Mouse (Mus musculus) embryonic facial prominence, embryonic 11.5 days (tissue): ENCODE measurements around the gene Fyn. TPM values are rescaled to one million over a fixed set of nuclear protein-coding genes. Genes with fewer than 3 reads are reported as not detected.

Experiments used
- ATAC-seq: fragments of 200-750 bp; cut with Nextera tagmentation; replicated peaks from 2 replicates; pipeline ENCODE4 v1.8.0; 2017; ENCODE audit warnings: low read depth; ENCODE audit not compliant: insufficient number of reproducible peaks, low FRiP score, low TSS enrichment
- DNase-seq: peaks from one replicate; pipeline ENCODE4 v3.0.0-alpha.2; 2015; ENCODE audit warnings: low spot score
- H3K27ac ChIP-seq: fragments of 300-500 bp; sonication (generic); replicated peaks from 2 replicates; pipeline ENCODE4 v1.5.1; 2014; ENCODE audit warnings: mild to moderate bottlenecking, low read depth, low read length, control low read depth
- H3K27me3 ChIP-seq: fragments of 300-500 bp; sonication (generic); 2 replicates; pipeline ENCODE4 v1.6.1; 2014; ENCODE audit warnings: mild to moderate bottlenecking, low read length, moderate library complexity, mixed read lengths; ENCODE audit not compliant: control insufficient read depth, insufficient read depth
- H3K36me3 ChIP-seq: fragments of 300-500 bp; sonication (generic); replicated peaks from 2 replicates; pipeline ENCODE4 v1.6.1; 2014; ENCODE audit warnings: low read depth, mild to moderate bottlenecking, low read length, moderate library complexity, mixed read lengths; ENCODE audit not compliant: control insufficient read depth, insufficient read depth
- H3K4me1 ChIP-seq: fragments of 300-500 bp; sonication (generic); 2 replicates; pipeline ENCODE4 v1.6.1; 2014; ENCODE audit warnings: low read length, mixed read lengths; ENCODE audit not compliant: control insufficient read depth, insufficient read depth
- H3K4me2 ChIP-seq: fragments of 300-500 bp; sonication (generic); 2 replicates; pipeline ENCODE4 v1.6.1; 2014; ENCODE audit warnings: low read depth, mild to moderate bottlenecking, control low read depth, low read length, moderate library complexity
- H3K4me3 ChIP-seq: fragments of 300-500 bp; sonication (generic); 2 replicates; pipeline ENCODE4 v1.5.1; 2014; ENCODE audit warnings: low read depth, low read length, control low read depth
- H3K9ac ChIP-seq: fragments of 300-500 bp; sonication (generic); replicated peaks from 2 replicates; pipeline ENCODE4 v1.6.1; 2014; ENCODE audit warnings: mild to moderate bottlenecking, control low read depth, low read length
- H3K9me3 ChIP-seq: fragments of 300-500 bp; sonication (generic); replicated peaks from 2 replicates; pipeline ENCODE4 v1.6.1; 2016; ENCODE audit warnings: mild to moderate bottlenecking, low read length, inconsistent platforms, mixed read lengths; ENCODE audit not compliant: control insufficient read depth
- WGBS: fragments of 180-500 bp; shearing (Covaris S2); extraction: QIAGEN DNeasy Blood & Tissue Kit; methylation state at CpG from one replicate; pipeline ENCODE4 v1.1.7; 2014; 5-methylcytosine and 5-hydroxymethylcytosine counted together
- polyA plus RNA-seq: library from polyadenylated mRNA; unstranded; fragments of >200 nt; fragmentation: Nextera tagmentation; extraction: Ambion mirVana; gene quantifications from 2 replicates; pipeline ENCODE4 v1.2.1, GENCODE M21; 2014

The Fyn gene
- polyA plus RNA-seq, 1 experiment from 2014 or later, result 38.9 TPM

DNA sequence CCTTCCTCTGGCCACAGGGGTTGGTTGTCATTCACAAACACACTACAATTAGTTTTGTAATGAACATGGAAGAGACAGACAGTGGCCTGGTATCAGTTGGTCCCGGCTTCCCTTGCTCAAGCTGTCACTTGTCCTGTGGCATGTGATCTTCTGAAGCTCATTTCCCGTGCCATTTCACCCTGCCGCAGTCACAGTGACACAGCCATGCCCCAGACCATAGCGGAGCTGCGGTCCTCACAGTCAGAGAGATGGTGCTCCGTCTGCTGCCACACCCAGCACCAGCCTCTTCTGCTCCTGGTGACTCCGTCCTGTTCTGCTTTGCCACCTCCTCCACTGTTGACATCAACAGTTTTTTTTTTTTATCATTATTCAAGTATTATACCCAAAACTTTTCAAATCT, 49.7 kb downstream of the Fyn start:
- 86% methylated on average over 7 of the region's 7 CpGs for WGBS
- H3K4me2 ChIP-seq, result no peak overlapping the region
- no peak for ATAC-seq
- no peaks in the 10 kb centered on the region for H3K36me3 ChIP-seq
- no peak for DNase-seq
- H3K27me3 ChIP-seq, result no peaks in the 10 kb centered on the region
- no peak overlapping the region for H3K9ac ChIP-seq
- no peak overlapping the region for H3K27ac ChIP-seq
- H3K4me1 ChIP-seq, result peaks cover 3% of the 10 kb centered on the region; the same call in 1 of the 2 replicates
- H3K9me3 ChIP-seq, result no peaks in the 10 kb centered on the region
- H3K4me3 ChIP-seq, result no peak overlapping the region

DNA sequence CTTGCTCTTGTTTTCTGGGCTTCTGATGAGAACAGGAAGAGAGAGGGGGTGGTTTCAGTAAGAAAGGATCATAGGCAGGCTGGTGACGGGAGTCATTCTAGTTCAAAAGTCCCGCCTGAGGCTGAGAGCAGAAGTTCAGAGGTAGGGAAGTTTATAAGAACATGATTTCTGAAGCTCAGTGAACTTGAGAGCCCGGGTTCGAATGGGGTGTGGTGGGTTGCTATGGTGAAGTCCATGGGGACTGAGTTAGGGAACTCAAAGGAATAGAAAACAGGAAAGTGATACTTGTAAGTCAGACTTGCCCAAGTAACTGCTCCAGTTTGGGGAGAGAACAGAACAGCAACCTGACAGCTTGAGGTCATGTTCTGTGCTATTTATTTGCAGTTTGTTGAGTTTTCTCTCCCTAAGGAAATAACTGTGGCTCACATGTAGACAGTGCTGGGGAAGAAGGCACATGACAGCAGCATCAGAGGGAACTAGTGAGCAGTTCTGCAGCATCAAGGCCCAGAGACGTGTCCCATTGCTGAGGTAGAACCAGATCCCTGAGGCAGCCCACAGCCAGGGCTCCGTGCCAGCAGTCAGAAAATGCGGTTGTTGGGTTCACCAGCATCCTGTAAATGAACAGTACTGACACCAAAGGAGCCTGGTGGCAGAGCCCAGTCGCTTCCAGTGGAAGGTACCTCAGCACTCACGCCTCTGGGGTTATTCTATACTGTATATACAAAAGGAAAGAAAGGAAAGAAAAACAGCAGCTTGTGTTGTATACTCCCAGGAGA, 52.4 kb downstream of the Fyn start:
- Histone ChIP-seq H3K27me3 (no peaks in the 10 kb centered on the region), H3K9ac (no peak overlapping the region), H3K36me3 (no peaks in the 10 kb centered on the region), H3K27ac (0 out of 2 replicates have a peak overlapping the region, but pooled peaks have one; percentile 16), H3K9me3 (no peaks in the 10 kb centered on the region), H3K4me2 (no peak overlapping the region), H3K4me1 (peaks cover 3% of the 10 kb centered on the region; the same call in 1 of the 2 replicates), H3K4me3 (no peak overlapping the region)
- peak; percentile 62 for DNase-seq
- 48% methylated on average over 9 of the region's 9 CpGs for WGBS
- no peak for ATAC-seq

DNA sequence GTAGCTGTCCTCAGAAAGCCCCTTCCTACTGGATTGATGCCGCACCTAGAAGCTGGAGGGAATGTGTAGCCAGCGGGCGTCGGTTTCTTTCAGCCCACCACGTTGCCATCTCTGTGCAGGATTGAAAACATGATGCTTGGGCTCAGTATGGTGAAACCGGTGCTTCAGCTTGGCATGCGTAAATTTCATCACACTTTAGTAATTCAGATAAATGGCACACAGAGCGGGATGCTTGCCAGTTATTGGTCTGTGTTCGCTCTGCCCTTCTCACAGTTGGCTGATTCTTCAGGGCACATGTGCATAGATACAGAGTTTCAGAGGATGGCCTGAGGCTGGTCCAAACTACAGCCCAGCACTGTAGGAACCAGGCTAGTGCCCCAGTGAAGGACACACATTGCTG, 53.1 kb downstream of the Fyn start:
- no peak overlapping the region for H3K4me3 ChIP-seq

DNA sequence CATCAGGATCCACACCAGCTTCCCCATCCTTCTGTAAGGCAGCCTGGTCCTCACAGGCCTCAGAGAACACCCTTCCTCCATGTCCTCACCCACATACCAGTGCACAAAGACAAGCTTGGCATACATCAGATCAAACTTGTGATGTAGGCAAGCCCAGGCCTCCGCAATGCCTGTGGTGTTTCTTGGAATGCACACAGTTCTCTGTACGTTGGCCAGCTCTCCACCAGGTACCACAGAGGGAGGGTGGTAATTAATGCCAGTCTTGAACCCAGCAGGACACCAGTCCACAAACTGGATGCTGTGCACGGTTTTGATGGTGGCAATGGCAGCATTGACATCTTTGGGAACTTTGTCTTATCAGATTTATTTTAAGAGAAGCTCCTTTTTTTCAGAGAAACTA, 56.0 kb downstream of the Fyn start:
- no peaks in the 10 kb centered on the region for H3K9me3 ChIP-seq
- no peaks in the 10 kb centered on the region for H3K36me3 ChIP-seq
- no peak overlapping the region for H3K9ac ChIP-seq
- peaks cover 3% of the 10 kb centered on the region; the same call in 1 of the 2 replicates for H3K4me1 ChIP-seq
- H3K4me2 ChIP-seq, result no peak overlapping the region
- ATAC-seq (no peak), DNase-seq (no peak)
- no peak overlapping the region for H3K27ac ChIP-seq
- WGBS, result 85% methylated on average over 3 of the region's 3 CpGs
- no peak overlapping the region for H3K4me3 ChIP-seq
- H3K27me3 ChIP-seq, result no peaks in the 10 kb centered on the region

More for the DNA sequence above, 53.1 kb downstream of the Fyn start:
- ATAC-seq, result no peak
- Histone ChIP-seq H3K27me3 (no peaks in the 10 kb centered on the region), H3K36me3 (no peaks in the 10 kb centered on the region), H3K4me1 (peaks cover 3% of the 10 kb centered on the region; the same call in 1 of the 2 replicates), H3K9ac (no peak overlapping the region), H3K27ac (no peak overlapping the region), H3K9me3 (no peaks in the 10 kb centered on the region), H3K4me2 (no peak overlapping the region)
- 94% methylated on average over 9 of the region's 9 CpGs for WGBS
- no peak for DNase-seq

DNA sequence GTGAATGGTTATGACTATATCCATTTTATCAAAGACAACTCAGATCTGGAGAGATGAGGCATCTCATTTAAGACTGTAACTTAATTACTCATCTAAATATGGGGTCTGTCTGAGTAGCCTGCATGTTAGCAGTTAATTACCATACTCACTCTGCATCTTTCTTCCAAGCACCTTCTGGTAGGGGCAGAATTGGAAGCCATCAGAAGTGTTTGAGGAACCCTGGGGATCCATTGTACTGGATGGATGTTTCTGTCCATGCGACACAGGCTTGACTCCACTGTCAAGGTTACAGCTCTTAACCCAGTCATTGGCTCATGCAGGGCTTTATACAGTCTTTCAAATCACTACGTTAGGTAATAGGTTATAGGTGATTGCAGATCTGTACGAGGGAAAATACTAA, 57.4 kb downstream of the Fyn start:
- Histone ChIP-seq H3K9me3 (no peaks in the 10 kb centered on the region), H3K27me3 (no peaks in the 10 kb centered on the region), H3K4me1 (peaks cover 3% of the 10 kb centered on the region; the same call in 1 of the 2 replicates), H3K4me3 (no peak overlapping the region), H3K27ac (no peak overlapping the region), H3K9ac (no peak overlapping the region), H3K36me3 (no peaks in the 10 kb centered on the region), H3K4me2 (no peak overlapping the region)
- WGBS, result 92% methylated on average over 3 of the region's 3 CpGs
- ATAC-seq (no peak), DNase-seq (no peak)

DNA sequence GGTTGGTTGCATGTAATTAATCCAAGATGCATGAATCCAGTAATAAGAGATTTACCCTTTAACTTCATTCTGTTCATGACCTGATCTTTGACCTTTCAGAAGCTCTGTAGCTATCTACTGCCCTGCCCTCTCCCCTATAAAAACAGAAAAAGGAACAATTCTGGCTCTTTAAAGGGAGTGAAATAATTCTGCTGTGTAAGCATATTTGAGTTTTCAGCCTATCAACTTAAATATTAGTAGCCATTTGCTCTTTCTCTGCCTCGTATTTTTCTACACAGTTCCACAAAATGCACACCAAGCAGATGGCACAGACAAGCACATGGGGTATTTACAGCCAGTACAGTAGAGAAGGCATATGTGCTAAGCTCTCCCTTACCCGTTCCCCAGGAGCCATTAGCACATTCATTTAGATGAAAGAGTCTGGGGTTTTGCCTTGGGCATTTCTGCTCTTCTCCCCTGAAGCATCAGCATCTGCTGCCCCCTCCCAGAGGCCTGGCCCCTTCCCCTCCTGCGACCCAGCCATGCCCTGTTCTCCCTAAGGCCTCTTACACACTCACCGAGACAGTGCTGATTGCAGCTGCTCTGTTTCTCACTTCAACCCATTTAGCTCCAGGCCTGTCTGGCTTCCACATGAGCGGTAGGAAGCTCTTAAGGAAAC, 58.3 kb downstream of the Fyn start:
- H3K27me3 ChIP-seq, result no peaks in the 10 kb centered on the region
- no peak for DNase-seq
- 0 out of 2 replicates have a peak overlapping the region, but pooled peaks have one; percentile 10 for H3K27ac ChIP-seq
- H3K9me3 ChIP-seq, result no peaks in the 10 kb centered on the region
- peak; percentile 78 for ATAC-seq
- no peak overlapping the region for H3K9ac ChIP-seq
- no peaks in the 10 kb centered on the region; the same call in 1 of the 2 replicates for H3K4me1 ChIP-seq
- 32% methylated on average over 5 of the region's 5 CpGs for WGBS
- H3K36me3 ChIP-seq, result no peaks in the 10 kb centered on the region
- no peak overlapping the region for H3K4me2 ChIP-seq
- H3K4me3 ChIP-seq, result no peak overlapping the region

DNA sequence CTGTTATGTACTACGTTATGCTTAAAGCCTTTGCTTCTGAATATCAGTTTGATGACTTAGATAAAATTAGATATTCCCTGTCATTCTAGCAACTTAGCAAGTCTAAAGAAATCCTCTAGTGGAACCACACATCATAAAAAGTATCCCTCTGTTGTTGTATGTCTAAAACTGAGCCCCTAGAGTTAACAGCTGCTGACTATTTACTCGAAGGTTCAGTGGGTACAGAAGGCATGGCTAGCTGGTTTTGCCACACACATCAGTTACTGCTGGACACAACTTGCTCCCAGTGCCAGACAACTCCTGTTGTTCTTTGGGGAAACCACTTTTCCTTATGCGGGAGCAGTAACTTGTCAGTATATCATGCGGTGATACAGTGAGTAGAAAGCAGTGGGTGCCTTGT, 61.0 kb downstream of the Fyn start:
- H3K9ac ChIP-seq, result no peak overlapping the region
- H3K27me3 ChIP-seq, result no peaks in the 10 kb centered on the region
- WGBS, result 82% methylated on average over 4 of the region's 4 CpGs
- no peaks in the 10 kb centered on the region; the same call in 1 of the 2 replicates for H3K4me1 ChIP-seq
- no peak for DNase-seq
- ATAC-seq, result no peak
- no peak overlapping the region for H3K27ac ChIP-seq
- no peak overlapping the region for H3K4me2 ChIP-seq
- H3K9me3 ChIP-seq, result no peaks in the 10 kb centered on the region
- H3K36me3 ChIP-seq, result no peaks in the 10 kb centered on the region
- H3K4me3 ChIP-seq, result no peak overlapping the region
